Mouse (Mus musculus) heart, embryonic 14.5 days (tissue): Measurements from ENCODE around the gene Syndig1l. TPM values are rescaled to one million over a fixed set of nuclear protein-coding genes. Genes with fewer than 3 reads are reported as not detected.

Experiments
- ATAC-seq: fragments of 200-750 bp; cut with Nextera tagmentation; 2 replicates; pipeline ENCODE4 v1.8.0; 2017; ENCODE audit warnings: low read depth, moderate TSS enrichment; ENCODE audit not compliant: insufficient number of reproducible peaks, insufficient read depth, low FRiP score
- H3K27ac ChIP-seq, 2 experiments: fragments of 200-500 bp in 1 of 2; fragments of 300-500 bp in 1 of 2; sonication (generic) in 1 of 2; replicated peaks in 1 of 2; 2 replicates each; pipeline ENCODE4 v1.5.1; 2012 to 2014; ENCODE audit warnings: low read depth in 2 of 2, low read length in 2 of 2, control low read depth in 1 of 2, mild to moderate bottlenecking in 1 of 2, mixed read lengths in 1 of 2; ENCODE audit not compliant: control insufficient read depth in 1 of 2, insufficient read depth in 1 of 2
- H3K27me3 ChIP-seq: fragments of 300-500 bp; sonication (generic); 2 replicates; pipeline ENCODE4 v1.6.1; 2014; ENCODE audit warnings: mild to moderate bottlenecking, low read length, control low read depth; ENCODE audit not compliant: control insufficient read depth, insufficient read depth
- H3K36me3 ChIP-seq: fragments of 300-500 bp; sonication (generic); 2 replicates; pipeline ENCODE4 v1.6.1; 2014; ENCODE audit warnings: mild to moderate bottlenecking, control low read depth, low read length, mixed read lengths; ENCODE audit not compliant: control insufficient read depth, insufficient read depth
- H3K4me1 ChIP-seq, 2 experiments: fragments of 200-500 bp in 1 of 2; fragments of 300-500 bp in 1 of 2; sonication (generic) in 1 of 2; 2 replicates each; pipeline ENCODE4 v1.6.1; 2012 to 2014; ENCODE audit warnings: low read length in 2 of 2, control low read depth in 1 of 2, mixed read lengths in 1 of 2; ENCODE audit not compliant: control insufficient read depth in 2 of 2, insufficient read depth in 2 of 2
- H3K4me2 ChIP-seq: fragments of 300-500 bp; sonication (generic); 2 replicates; pipeline ENCODE4 v1.6.1; 2014; ENCODE audit warnings: mild to moderate bottlenecking, low read length
- H3K4me3 ChIP-seq, 2 experiments: fragments of 200-500 bp in 1 of 2; fragments of 300-500 bp in 1 of 2; sonication (generic) in 1 of 2; 2 replicates each; pipeline ENCODE4 v1.5.1; 2012 to 2014; ENCODE audit warnings: low read length in 2 of 2, mild to moderate bottlenecking in 2 of 2, control low read depth in 1 of 2, low read depth in 1 of 2, moderate library complexity in 1 of 2; ENCODE audit not compliant: control insufficient read depth in 1 of 2, insufficient read depth in 1 of 2
- H3K9ac ChIP-seq: fragments of 300-500 bp; sonication (generic); 2 replicates; pipeline ENCODE4 v1.6.1; 2014; ENCODE audit warnings: mild to moderate bottlenecking, low read length
- H3K9me3 ChIP-seq: fragments of 300-500 bp; sonication (generic); 2 replicates; pipeline ENCODE4 v1.6.1; 2016; ENCODE audit warnings: low read length, control low read depth; ENCODE audit not compliant: control insufficient read depth
- WGBS: fragments of 180-500 bp; shearing (Covaris S2); extraction: QIAGEN DNeasy Blood & Tissue Kit; methylation state at CpG from one replicate; pipeline ENCODE4 v1.1.7; 2014; 5-methylcytosine and 5-hydroxymethylcytosine counted together
- polyA plus RNA-seq: library from polyadenylated mRNA; unstranded; fragments of >200 nt; fragmentation: Nextera tagmentation; extraction: Ambion mirVana; gene quantifications from 2 replicates; pipeline ENCODE4 v1.2.1, GENCODE M21; 2014

The Syndig1l gene
- polyA plus RNA-seq, 1 experiment from 2014 or later, result not detected

DNA sequence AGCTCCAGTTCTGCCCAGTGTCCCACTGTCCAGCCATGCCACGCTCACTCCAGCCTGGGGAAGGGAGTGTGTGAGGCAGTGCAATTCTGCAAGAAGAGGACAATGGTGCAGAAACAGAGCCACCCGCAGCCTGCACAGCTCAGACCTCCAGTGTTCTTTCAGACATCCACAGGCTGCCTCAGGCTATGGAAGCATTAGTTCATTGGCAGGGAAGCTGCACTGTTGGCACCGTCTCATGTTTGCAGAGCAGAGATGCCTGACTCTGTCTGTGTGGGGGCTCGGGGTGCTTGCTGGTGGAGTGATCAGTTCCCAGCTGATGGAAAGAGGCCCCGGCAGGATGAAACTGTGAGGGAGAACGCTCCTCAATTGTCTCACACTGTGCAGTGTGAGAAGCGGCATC, 4.0 kb upstream of the Syndig1l start:
- H3K9ac ChIP-seq, result no peak overlapping the region
- H3K27me3 ChIP-seq, result peaks cover 54% of the 10 kb centered on the region
- H3K4me2 ChIP-seq, result no peak overlapping the region
- no peak for ATAC-seq
- no peak overlapping the region for H3K27ac ChIP-seq
- 0 out of 4 replicates have a peak, but pooled peaks cover 2 to 4% of the 10 kb centered on the region in 2 experiments for H3K4me1 ChIP-seq
- 71% methylated on average over 7 of the region's 7 CpGs for WGBS
- no peak overlapping the region for H3K4me3 ChIP-seq
- no peaks in the 10 kb centered on the region for H3K36me3 ChIP-seq
- H3K9me3 ChIP-seq, result no peaks in the 10 kb centered on the region

DNA sequence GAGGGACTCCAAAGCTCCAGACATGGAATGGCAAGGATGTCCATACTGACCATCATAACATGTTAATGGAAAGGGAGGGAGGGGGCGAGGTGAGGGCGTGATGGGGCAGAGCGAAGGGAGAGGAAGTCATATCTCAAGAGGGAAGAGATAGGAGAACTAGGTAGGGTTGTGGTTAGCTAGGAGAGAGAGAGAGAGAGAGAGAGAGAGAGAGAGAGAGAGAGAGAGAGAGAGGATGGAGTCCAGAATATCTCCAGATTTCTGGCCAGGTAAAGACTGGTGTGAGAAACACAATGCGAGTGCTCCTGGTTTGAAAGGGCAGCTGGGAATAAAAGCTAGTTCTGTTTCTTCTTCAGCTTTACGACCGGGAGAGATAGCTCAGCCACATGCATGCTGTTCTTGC, 6.5 kb downstream of the Syndig1l start:
- no peaks in the 10 kb centered on the region for H3K4me1 ChIP-seq
- ATAC-seq, result no peak
- WGBS, result 53% methylated on average over 6 of the region's 6 CpGs
- H3K4me2 ChIP-seq, result no peak overlapping the region
- H3K27ac ChIP-seq, result no peak overlapping the region
- no peaks in the 10 kb centered on the region for H3K9me3 ChIP-seq
- no peak overlapping the region for H3K9ac ChIP-seq
- H3K27me3 ChIP-seq, result peaks cover 25% of the 10 kb centered on the region
- no peaks in the 10 kb centered on the region for H3K36me3 ChIP-seq
- H3K4me3 ChIP-seq, result no peak overlapping the region

DNA sequence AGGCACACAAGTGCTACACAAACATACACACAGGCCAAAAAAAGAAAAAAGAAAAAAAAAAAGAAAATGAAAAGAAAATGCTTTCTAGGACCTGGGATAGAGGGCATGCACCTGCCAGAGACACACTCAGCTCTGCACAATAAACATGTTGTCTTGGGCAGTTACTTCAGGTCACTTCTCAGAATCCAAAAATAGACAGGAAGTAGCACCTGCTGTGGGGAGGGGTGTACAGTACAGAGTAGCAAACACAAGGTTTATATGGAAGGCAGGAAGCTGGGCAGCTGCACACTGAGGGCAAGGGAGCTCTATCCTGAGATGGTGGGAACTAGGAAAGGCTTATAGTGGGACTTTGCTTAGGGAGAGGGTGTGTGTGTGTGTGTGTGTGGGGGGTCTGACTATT, 7.3 kb downstream of the Syndig1l start:
- H3K9me3 ChIP-seq, result no peaks in the 10 kb centered on the region
- no peaks in the 10 kb centered on the region for H3K4me1 ChIP-seq
- H3K27ac ChIP-seq, result no peak overlapping the region
- H3K9ac ChIP-seq, result no peak overlapping the region
- H3K4me3 ChIP-seq, result no peak overlapping the region
- no peaks in the 10 kb centered on the region for H3K36me3 ChIP-seq
- no peak for ATAC-seq
- H3K4me2 ChIP-seq, result no peak overlapping the region
- peaks cover 17% of the 10 kb centered on the region for H3K27me3 ChIP-seq

DNA sequence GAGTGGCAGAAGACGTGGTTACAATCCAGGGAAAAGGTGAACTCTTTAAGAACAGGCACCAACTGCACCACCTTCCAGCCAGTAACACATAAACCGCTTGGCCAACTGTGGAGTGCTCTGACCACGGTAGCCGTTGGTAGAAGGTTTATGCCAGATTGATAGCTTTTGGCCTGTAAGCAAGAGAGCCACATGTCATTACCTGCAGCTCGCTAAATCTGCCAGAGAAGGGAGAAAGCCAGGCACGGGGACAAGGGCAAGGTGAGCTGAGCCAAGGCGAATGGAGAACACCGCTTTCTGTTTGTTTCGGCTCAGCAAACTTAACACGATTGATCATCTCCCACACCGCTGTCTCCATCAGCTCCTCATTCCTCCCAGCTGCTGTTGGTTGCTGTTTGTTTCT, 9.6 kb downstream of the Syndig1l start:
- Histone ChIP-seq H3K4me2 (no peak overlapping the region), H3K9me3 (no peaks in the 10 kb centered on the region), H3K27ac (no peak overlapping the region), H3K4me1 (no peaks in the 10 kb centered on the region), H3K36me3 (no peaks in the 10 kb centered on the region), H3K4me3 (no peak overlapping the region), H3K9ac (no peak overlapping the region), H3K27me3 (no peaks in the 10 kb centered on the region; the same call in none of the 2 replicates)
- WGBS, result 85% methylated on average over 11 of the region's 11 CpGs
- no peak for ATAC-seq

DNA sequence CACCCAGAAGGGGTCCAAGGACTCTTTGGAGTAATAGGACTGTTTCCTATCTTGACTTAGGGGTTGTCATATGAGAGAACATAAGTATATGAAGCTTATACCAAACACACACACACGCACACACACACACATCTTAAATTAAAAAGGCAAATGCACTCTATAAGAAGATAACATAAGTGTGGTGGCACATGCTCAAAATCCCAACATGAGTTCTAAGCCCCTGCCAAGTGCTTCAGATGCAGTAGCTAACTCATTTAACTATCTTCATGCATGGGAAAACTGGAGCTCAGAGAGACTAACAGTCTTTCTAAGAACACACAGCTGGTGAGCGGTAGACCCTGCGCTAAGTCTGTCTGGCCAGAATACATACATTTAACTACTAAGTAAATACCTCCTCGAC, 11.1 kb downstream of the Syndig1l start:
- ATAC-seq, result no peak
- no peaks in the 10 kb centered on the region for H3K36me3 ChIP-seq
- H3K27me3 ChIP-seq, result no peaks in the 10 kb centered on the region; the same call in 1 of the 2 replicates
- H3K9me3 ChIP-seq, result no peaks in the 10 kb centered on the region
- no peak overlapping the region for H3K4me2 ChIP-seq
- 80% methylated on average over 4 of the region's 4 CpGs for WGBS
- no peaks in the 10 kb centered on the region for H3K4me1 ChIP-seq
- H3K27ac ChIP-seq, result no peak overlapping the region
- H3K9ac ChIP-seq, result no peak overlapping the region
- H3K4me3 ChIP-seq, result no peak overlapping the region

DNA sequence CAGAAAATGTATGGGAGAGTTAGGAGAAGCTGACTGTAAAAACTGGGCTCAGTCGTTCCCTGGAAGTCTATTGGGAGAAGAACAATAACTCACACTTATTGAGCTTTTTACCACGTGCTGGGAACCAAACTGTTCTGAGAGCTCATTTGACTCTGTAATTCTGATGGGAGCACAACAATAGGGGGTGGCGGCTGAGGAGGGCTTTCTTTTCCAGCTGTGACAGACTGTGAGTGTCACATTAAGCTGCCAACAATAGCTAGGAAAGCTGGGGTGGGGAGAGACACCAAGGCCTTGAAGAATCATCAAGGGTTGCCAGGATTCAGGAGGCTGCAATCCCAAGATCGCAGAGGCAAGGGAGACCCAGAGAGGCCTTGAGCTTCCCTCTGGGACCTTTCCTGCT, 12.5 kb downstream of the Syndig1l start:
- ATAC-seq, result no peak
- no peaks in the 10 kb centered on the region; the same call in 1 of the 2 replicates for H3K27me3 ChIP-seq
- no peaks in the 10 kb centered on the region for H3K36me3 ChIP-seq
- no peak overlapping the region for H3K27ac ChIP-seq
- no peak overlapping the region for H3K4me3 ChIP-seq
- no peaks in the 10 kb centered on the region for H3K4me1 ChIP-seq
- no peaks in the 10 kb centered on the region for H3K9me3 ChIP-seq
- WGBS, result 51% methylated on average over 4 of the region's 4 CpGs
- H3K9ac ChIP-seq, result no peak overlapping the region
- no peak overlapping the region for H3K4me2 ChIP-seq

DNA sequence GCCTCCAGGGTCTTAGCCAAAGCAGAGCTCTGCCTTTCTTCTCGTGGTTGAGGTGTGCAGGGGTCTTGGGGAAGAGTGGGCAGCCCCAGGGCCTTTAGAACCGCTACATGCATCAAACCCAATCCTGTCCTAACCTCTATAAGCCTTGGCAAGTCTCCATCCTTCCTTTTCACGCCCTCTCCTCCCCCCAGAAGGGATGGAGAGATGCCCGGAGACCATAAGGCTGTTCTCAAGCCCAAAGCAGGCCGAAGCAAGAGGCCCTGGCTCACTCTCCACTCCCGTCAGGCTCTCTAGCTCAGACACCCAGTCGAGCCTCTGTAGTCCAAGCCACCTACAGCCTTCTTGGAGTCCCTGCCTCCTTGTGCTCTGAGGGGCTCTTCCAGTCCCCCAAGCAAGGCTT, 14.1 kb downstream of the Syndig1l start:
- Histone ChIP-seq H3K27ac (no peak overlapping the region), H3K4me2 (no peak overlapping the region)
- WGBS, result 64% methylated on average over 7 of the region's 7 CpGs

DNA sequence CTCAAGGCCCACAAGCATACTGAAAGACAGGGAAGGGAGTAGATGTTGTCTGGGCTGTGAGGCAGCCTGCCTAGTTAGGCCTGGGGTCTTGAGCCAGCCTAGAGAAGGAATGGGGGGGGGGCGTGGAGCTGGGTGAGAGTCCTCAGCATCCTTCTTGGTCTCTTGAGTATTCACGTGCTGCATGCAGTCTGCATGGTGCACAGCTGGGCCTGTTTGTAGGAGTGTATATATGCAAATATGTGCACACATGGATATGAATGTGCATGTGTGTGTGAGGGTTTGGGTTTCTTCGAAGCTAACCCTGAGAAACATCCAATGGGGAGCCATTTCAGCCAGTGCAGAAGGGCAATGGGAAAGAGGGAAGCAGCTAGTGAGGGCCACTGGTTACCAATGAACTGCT, 22.6 kb downstream of the Syndig1l start:
- H3K4me2 ChIP-seq, result no peak overlapping the region
- ATAC-seq, result no peak
- no peak overlapping the region for H3K9ac ChIP-seq
- no peak overlapping the region for H3K27ac ChIP-seq
- H3K27me3 ChIP-seq, result peaks cover 5% of the 10 kb centered on the region; the same call in 1 of the 2 replicates
- WGBS, result 74% methylated on average over 3 of the region's 3 CpGs
- no peaks in the 10 kb centered on the region for H3K9me3 ChIP-seq
- no peak overlapping the region for H3K4me3 ChIP-seq
- H3K36me3 ChIP-seq, result no peaks in the 10 kb centered on the region
- H3K4me1 ChIP-seq, result no peaks in the 10 kb centered on the region

More for the DNA sequence above, 14.1 kb downstream of the Syndig1l start:
- no peaks in the 10 kb centered on the region for H3K4me1 ChIP-seq
- no peaks in the 10 kb centered on the region for H3K9me3 ChIP-seq
- no peaks in the 10 kb centered on the region for H3K27me3 ChIP-seq
- ATAC-seq, result no peak
- H3K4me3 ChIP-seq, result no peak overlapping the region
- H3K36me3 ChIP-seq, result no peaks in the 10 kb centered on the region
- no peak overlapping the region for H3K9ac ChIP-seq
